Mouse (Mus musculus) spleen, adult 2 months (tissue): Measurements from ENCODE around the gene Grip1.

Experiments used
- CTCF ChIP-seq: fragments of 200-500 bp; IDR thresholded peaks from 2 replicates; pipeline ENCODE4 v1.5.1; 2011; ENCODE audit warnings: mild to moderate bottlenecking, inconsistent platforms; ENCODE audit not compliant: insufficient read depth, insufficient read length, insufficient replicate concordance; ENCODE audit errors: extremely low read depth
- POLR2A ChIP-seq: fragments of 200-500 bp; IDR thresholded peaks from 2 replicates; pipeline ENCODE4 v1.6.1; 2011; ENCODE audit warnings: low read depth, low read length, inconsistent platforms

DNA sequence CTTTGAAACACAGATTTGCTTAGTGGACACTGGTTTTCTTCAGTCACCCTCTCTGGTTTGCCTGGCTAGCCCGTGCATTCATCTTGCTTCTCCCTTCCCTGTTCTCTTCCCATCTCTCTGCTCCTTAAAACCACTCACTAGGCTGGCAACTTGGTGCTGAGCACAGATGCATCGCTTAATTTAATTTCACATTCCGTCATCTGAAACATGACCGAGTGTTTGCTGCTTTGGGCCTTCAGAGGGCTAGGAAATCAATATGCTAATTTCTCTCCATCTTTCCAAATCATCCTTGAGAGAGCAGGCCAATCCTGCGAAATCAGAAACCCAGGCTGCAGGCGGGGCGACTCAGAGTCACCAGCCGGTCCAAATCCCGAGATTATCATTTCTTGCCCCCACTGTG is 270.0 kb downstream of the Grip1 start:
- TF ChIP-seq CTCF, result no peak
- no peak for TF ChIP-seq POLR2A
